Mouse (Mus musculus) liver, adult 2 months (tissue): ENCODE measurements around the gene Katna1. TPM values are rescaled to one million over a fixed set of nuclear protein-coding genes. Genes with fewer than 3 reads are reported as not detected.

Experiments used
- DNase-seq: peaks from one replicate; pipeline ENCODE4 v3.0.0-alpha.2; 2011; ENCODE audit warnings: low read depth, low spot score; ENCODE audit errors: extremely low read depth
- H3K27ac ChIP-seq: fragments of 200-500 bp; replicated peaks from 2 replicates; pipeline ENCODE4 v1.5.1; 2012; ENCODE audit warnings: low read depth, mild to moderate bottlenecking, control low read depth, inconsistent platforms, low read length; ENCODE audit not compliant: insufficient read depth
- H3K27me3 ChIP-seq: fragments of 200-500 bp; 2 replicates; pipeline ENCODE4 v1.6.1; 2012; ENCODE audit warnings: mild to moderate bottlenecking, moderate library complexity, low read length, inconsistent platforms; ENCODE audit not compliant: control insufficient read depth, insufficient read depth
- H3K36me3 ChIP-seq: fragments of 200-500 bp; 2 replicates; pipeline ENCODE4 v1.6.1; 2012; ENCODE audit warnings: low read length, inconsistent platforms; ENCODE audit not compliant: control insufficient read depth, insufficient read depth
- H3K4me1 ChIP-seq: fragments of 200-500 bp; 2 replicates; pipeline ENCODE4 v1.6.1; 2011; ENCODE audit warnings: low read length; ENCODE audit not compliant: control insufficient read depth, insufficient read depth
- H3K4me3 ChIP-seq: fragments of 200-500 bp; 2 replicates; pipeline ENCODE4 v1.5.1; 2011; ENCODE audit warnings: low read depth, mild to moderate bottlenecking, control low read depth, low read length, moderate library complexity; ENCODE audit not compliant: insufficient read depth
- H3K79me2 ChIP-seq: fragments of 200-500 bp; 2 replicates; pipeline ENCODE4 v1.6.1; 2012; ENCODE audit warnings: inconsistent platforms, mild to moderate bottlenecking, low read length, moderate library complexity; ENCODE audit not compliant: control insufficient read depth, insufficient read depth
- H3K9ac ChIP-seq: fragments of 200-500 bp; 2 replicates; pipeline ENCODE4 v1.6.1; 2012; ENCODE audit warnings: low read depth, mild to moderate bottlenecking, control low read depth, inconsistent platforms, low read length
- CTCF ChIP-seq: fragments of 200-500 bp; IDR thresholded peaks from 2 replicates; pipeline ENCODE4 v1.5.1; 2011; ENCODE audit warnings: low read depth, low read length, control low read depth
- POLR2A ChIP-seq: fragments of 200-500 bp; IDR thresholded peaks from 2 replicates; pipeline ENCODE4 v1.6.1; 2011; ENCODE audit warnings: low read length, control low read depth; ENCODE audit not compliant: insufficient read depth; ENCODE audit errors: extremely low read depth
- WGBS: fragments of 180-500 bp; shearing (Covaris S2); methylation state at CpG from one replicate; pipeline ENCODE4 v1.1.7; 2018; 5-methylcytosine and 5-hydroxymethylcytosine counted together
- polyA plus RNA-seq: library from polyadenylated mRNA; depleted of rRNA; stranded (reverse); fragments of >200 nt; gene quantifications from 2 replicates; pipeline ENCODE4 v1.2.3, GENCODE M21; 2012; rRNA removed
- total RNA-seq: library from RNA; depleted of rRNA; stranded (reverse); fragments of >200 nt; gene quantifications from 2 replicates; pipeline ENCODE4 v1.2.3, GENCODE M21; 2014; rRNA removed

Katna1 gene
- total and polyA plus RNA-seq, 2 experiments: 1.7 to 18.9 TPM

DNA sequence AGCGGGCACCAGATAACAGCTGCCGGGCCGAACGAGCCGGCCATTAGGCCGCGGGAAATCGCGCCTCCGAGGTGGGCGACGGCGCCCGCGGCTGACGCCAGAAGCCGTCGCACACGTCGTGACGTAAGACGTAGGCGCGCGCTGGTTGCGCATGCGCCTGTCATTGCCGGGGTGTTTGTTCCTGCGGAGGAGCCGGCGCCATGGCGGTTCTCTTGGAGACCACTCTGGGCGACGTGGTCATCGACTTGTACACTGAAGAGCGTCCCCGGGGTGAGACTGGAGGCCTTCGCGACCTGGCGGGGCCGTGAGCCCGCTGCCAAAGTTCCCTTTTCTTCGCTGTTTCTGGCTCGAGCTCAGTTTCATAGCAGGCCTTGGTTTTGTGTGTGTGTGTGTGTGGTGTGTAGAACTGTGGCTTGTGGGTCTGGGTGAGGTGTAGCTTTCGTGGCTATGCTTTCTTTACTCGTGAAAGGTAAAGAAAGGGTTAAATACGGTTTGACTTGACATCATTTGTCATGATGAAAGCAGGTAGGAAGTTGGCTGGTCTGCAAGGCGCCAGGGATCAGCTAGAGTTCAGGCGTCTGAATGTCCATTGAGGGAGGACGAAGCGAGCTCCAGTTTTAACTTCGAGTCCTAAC is 67.1 kb downstream of the Katna1 start, which contains the start of the genes Ginm1 and Ppil4:
Ginm1 (minus strand) TSS at position 74 of the 635 bp plus-strand sequence.
Ppil4 (plus strand) TSS at position 141 of the 635 bp plus-strand sequence.
- H3K9ac ChIP-seq: peak within 1 kb of the TSS; percentile 92
- peaks cover 4% of the 10 kb centered on the region; the same call in 1 of the 2 replicates for H3K4me1 ChIP-seq
- H3K27me3 ChIP-seq: no peaks in the 10 kb centered on the region

DNA sequence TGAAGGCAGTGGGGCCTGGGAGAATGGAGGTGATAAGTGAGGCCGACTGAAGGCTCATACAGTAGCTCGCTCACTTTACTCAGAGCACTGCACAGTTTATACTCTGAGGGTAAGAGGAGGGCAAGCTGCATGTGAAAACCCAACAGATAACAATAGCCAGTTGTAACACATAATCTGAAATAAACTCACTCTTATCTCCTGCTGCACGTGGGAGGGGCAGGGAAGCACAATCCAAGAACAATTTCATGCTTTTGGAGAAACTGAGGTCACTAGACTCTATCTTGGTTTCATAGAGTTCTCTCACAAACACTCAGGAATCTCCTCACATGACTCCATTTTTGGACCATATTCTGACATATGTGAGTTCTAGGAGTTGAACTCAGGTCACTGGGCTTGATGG is 75.5 kb downstream of the Katna1 start:
- Histone ChIP-seq H3K36me3 (peaks cover 77% of the 10 kb centered on the region), H3K4me3 (no peak overlapping the region), H3K27ac (no peak overlapping the region), H3K9ac (no peak overlapping the region), H3K4me1 (no peaks in the 10 kb centered on the region), H3K79me2 (no peaks in the 10 kb centered on the region; the same call in 1 of the 2 replicates), H3K27me3 (no peaks in the 10 kb centered on the region)
- WGBS: 87% methylated on average over 3 of the region's 3 CpGs
- no peak for DNase-seq
- TF ChIP-seq CTCF (no peak), POLR2A (no peak)

More for the DNA sequence above, 67.1 kb downstream of the Katna1 start, which contains the start of the genes Ginm1 and Ppil4:
- peak; percentile 73 for DNase-seq
- Histone ChIP-seq H3K4me3 (peak within 1 kb of the TSS; percentile 84), H3K27ac (peak within 1 kb of the TSS; percentile 83), H3K79me2 (peaks cover 11% of the 10 kb centered on the region), H3K36me3 (peaks cover 17% of the 10 kb centered on the region)
- under 1% methylated on average over 52 of the region's 52 CpGs for WGBS
- TF ChIP-seq CTCF (no peak), POLR2A (peak; percentile 81)

DNA sequence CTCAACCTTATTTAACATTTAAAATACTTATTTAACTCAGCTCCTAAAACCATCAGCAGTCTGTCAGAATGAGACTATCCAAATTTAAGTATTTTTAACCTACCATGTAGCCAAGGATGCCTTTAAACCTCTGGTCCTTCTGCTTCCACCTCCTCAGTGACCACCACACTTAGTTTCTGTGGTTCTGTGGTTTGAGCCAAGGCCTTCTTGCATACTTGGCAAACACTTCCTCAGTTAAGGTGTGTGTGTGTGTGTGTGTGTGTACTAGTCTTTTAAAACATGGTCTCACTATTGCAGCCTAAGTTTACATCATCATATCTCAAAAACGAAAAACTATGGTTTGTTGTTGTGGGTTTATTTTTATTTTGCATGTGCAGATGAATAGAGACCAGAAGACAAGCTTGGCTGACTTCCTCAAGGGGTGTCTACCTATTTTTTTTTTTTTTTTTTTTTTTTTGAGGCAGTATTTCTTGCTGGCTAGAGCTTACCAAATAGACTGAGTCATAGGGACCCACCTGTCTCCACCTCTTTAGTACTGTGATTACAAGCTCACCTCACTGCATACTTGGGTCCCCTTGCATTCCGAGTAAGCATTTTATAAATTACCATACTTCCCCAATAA is 76.8 kb downstream of the Katna1 start:
- H3K36me3 ChIP-seq: peaks cover 70% of the 10 kb centered on the region
- WGBS: 84% methylated on average over 2 of the region's 2 CpGs

DNA sequence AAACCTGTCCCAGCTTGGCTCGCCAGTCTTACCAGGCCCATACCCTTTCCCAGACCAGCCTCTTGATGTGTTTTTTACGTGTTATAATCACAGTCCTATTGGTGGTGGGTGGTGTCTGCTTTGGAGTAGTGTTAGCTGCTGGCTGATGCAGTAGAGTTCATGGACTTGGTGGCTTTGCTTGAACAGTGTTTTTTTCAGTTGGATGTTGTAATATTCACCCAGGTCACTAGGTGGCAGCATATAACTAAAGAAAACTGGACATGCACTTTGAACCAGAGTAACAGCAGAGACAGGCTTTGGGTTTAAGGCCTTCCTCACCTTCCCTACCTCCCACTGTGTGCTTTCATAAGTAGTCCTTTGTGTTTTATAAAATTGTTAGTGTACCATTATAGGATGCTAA is 84.1 kb downstream of the Katna1 start:
- TF ChIP-seq POLR2A (no peak), CTCF (peak; percentile 63)
- WGBS: 49% methylated on average over 2 of the region's 2 CpGs
- H3K9ac ChIP-seq: no peak overlapping the region
- H3K4me3 ChIP-seq: no peak overlapping the region
- no peak overlapping the region for H3K27ac ChIP-seq
- no peaks in the 10 kb centered on the region for H3K27me3 ChIP-seq
- H3K79me2 ChIP-seq: peaks cover 2% of the 10 kb centered on the region; the same call in 1 of the 2 replicates
- H3K4me1 ChIP-seq: no peaks in the 10 kb centered on the region
- H3K36me3 ChIP-seq: peaks cover 45% of the 10 kb centered on the region
- peak; percentile 75 for DNase-seq

More for the DNA sequence above, 76.8 kb downstream of the Katna1 start:
- no peak overlapping the region for H3K27ac ChIP-seq
- H3K4me1 ChIP-seq: no peaks in the 10 kb centered on the region
- no peaks in the 10 kb centered on the region; the same call in 1 of the 2 replicates for H3K79me2 ChIP-seq
- no peak overlapping the region for H3K9ac ChIP-seq
- H3K4me3 ChIP-seq: no peak overlapping the region
- no peaks in the 10 kb centered on the region for H3K27me3 ChIP-seq
- no peak for TF ChIP-seq POLR2A
- no peak for TF ChIP-seq CTCF
- DNase-seq: no peak

Other genes with a start within 250 kb of the Katna1 start
- gene Lrp11, start 136.2 kb upstream of the Katna1 start, total RNA-seq: 1.4 and 3.0 TPM in 2 replicates
- 1.2 and 2.0 TPM in 2 replicates for gene Lrp11, start 136.2 kb upstream of the Katna1 start, polyA plus RNA-seq
- gene Nup43, start 58.5 kb upstream of the Katna1 start, total RNA-seq: 4.4 and 7.2 TPM in 2 replicates
- gene Nup43, start 58.5 kb upstream of the Katna1 start, polyA plus RNA-seq: 2.6 and 3.6 TPM in 2 replicates
- 30.2 and 33.1 TPM in 2 replicates for gene Pcmt1, start 44.9 kb upstream of the Katna1 start, total RNA-seq
- gene Pcmt1, start 44.9 kb upstream of the Katna1 start, polyA plus RNA-seq: 21.8 and 23.6 TPM in 2 replicates
- 9.9 and 11.1 TPM in 2 replicates for gene Lats1, start 44.8 kb upstream of the Katna1 start, total RNA-seq
- 6.2 and 6.9 TPM in 2 replicates for gene Lats1, start 44.8 kb upstream of the Katna1 start, polyA plus RNA-seq
- 34.4 and 64.2 TPM in 2 replicates for gene Ginm1, start 66.8 kb downstream of the Katna1 start, total RNA-seq
- 13.6 TPM in 2 replicates for gene Ginm1, start 66.8 kb downstream of the Katna1 start, polyA plus RNA-seq
- gene Ppil4, start 66.9 kb downstream of the Katna1 start, total RNA-seq: 9.1 and 12.1 TPM in 2 replicates
- gene Ppil4, start 66.9 kb downstream of the Katna1 start, polyA plus RNA-seq: 2.4 and 2.8 TPM in 2 replicates
- 2.2 and 2.6 TPM in 2 replicates for gene Zc3h12d, start 106.5 kb downstream of the Katna1 start, total RNA-seq
- 1.6 TPM in 2 replicates for gene Zc3h12d, start 106.5 kb downstream of the Katna1 start, polyA plus RNA-seq
- 12.4 and 16.0 TPM in 2 replicates for gene Tab2, start 230.2 kb downstream of the Katna1 start, total RNA-seq
- 22.9 and 24.6 TPM in 2 replicates for gene Tab2, start 230.2 kb downstream of the Katna1 start, polyA plus RNA-seq